Mouse (Mus musculus): Measurements from ENCODE around the gene Vmn1r46. TPM values are rescaled to one million over a fixed set of nuclear protein-coding genes. Genes with fewer than 3 reads are reported as not detected.
"Not testable (repeated sequence)": the region's sequence is repeated elsewhere in the genome, so short reads cannot be mapped to it uniquely, and the experiment has no call there.

The Vmn1r46 gene
- not detected in 2 replicates for polyA plus RNA-seq (2014; fragmentation: Nextera tagmentation; extraction: Ambion mirVana)

DNA sequence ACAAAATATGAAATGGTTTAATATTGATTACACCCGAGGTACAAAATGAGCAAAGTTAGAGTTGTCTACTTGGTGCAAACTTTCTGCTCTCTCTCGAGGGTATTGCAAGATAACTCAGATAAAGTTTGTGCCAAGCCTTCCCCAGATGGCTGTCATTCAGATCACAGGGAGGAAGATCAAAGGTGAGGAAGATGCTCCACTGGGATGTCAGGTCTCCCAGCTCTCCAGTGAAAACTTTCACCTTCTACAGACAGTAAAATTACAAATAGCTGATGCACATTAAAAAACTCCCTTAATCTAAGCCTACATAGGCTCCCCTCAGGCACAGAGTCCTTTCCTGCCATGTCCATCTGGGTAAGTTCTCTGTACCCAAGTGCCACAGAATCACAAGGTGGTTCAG, at the start of gene Vmn1r46:
Gene Vmn1r46, plus strand, starts transcription at position 301 of the 400 bp plus-strand sequence.
- Histone ChIP-seq H3K9me3 (replicated peaks; ENCODE audit: control insufficient read depth, low read length) (no peaks in the 10 kb centered on the region; the same call in 1 of the 2 replicates), H3K9ac (ENCODE audit: low read depth, low read length) (no peak within 1 kb of the TSS), H3K27me3 (ENCODE audit: control insufficient read depth, insufficient read depth, low read length) (no peaks in the 10 kb centered on the region), H3K4me3 (ENCODE audit: low read depth, low read length) (no peak within 1 kb of the TSS), H3K27ac (ENCODE audit: low read depth, low read length) (no peak within 1 kb of the TSS), H3K36me3 (ENCODE audit: control insufficient read depth, insufficient read depth, low read length) (no peaks in the 10 kb centered on the region), H3K4me1 (ENCODE audit: control insufficient read depth, insufficient read depth, low read length) (no peaks in the 10 kb centered on the region), H3K4me2 (no peak within 1 kb of the TSS)
- WGBS (ENCODE audit: insufficient replicate concordance): 47% methylated on average over 2 of the region's 2 CpGs
- no peak for ATAC-seq (replicated peaks; ENCODE audit: insufficient number of reproducible peaks, low FRiP score, low TSS enrichment)

DNA sequence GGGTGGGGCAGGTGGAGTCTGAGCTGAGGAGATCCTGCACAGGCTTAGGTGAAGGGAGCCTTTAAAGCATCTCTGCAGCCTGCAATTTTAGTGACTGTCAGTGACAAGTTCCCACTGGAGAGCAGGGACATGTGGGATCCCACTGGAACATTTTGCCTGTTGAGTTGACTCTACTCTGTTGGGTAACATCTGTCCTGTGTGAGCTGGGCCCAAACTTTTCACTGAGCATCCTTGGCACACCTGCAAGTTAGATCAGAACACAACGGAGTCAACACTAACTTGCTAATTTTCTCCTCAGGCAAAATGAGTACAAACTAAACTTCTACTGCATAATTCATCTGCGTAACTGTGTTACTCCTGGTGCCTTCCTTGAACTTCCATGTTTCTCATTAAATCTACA, 28.6 kb upstream of the Vmn1r46 start, which contains the start of gene Vmn1r45:
Gene Vmn1r45, minus strand, starts transcription at position 101 of the 400 bp plus-strand sequence.
- H3K27ac ChIP-seq (ENCODE audit: low read depth, low read length); ATAC-seq (replicated peaks; ENCODE audit: insufficient number of reproducible peaks, low FRiP score, low TSS enrichment): not testable (repeated sequence)
- WGBS (ENCODE audit: insufficient replicate concordance): 80% methylated on average over 2 of the region's 2 CpGs

DNA sequence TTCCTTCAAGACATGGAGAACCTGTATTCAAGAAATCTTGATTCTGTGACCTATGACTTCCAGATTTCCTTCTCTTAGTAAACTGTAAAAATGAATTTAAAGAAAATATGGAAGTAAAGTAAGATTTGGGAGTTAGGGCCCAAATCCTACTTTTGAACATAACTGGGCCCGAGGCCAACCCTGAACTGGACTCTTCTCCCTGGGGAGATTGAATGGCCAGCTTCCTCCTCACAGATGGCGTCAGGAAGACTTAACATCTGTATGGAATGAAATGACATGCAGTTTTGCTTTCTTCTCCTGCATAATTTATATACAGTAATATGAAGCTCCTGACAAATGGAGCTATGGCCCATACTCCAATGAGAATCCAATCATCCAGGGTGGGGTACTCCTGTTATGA, 28.2 kb upstream of the Vmn1r46 start:
- Histone ChIP-seq H3K27me3 (ENCODE audit: control insufficient read depth, insufficient read depth, low read length) (no peaks in the 10 kb centered on the region), H3K4me3 (ENCODE audit: low read depth, low read length) (no peak overlapping the region), H3K9me3 (replicated peaks; ENCODE audit: control insufficient read depth, low read length) (no peaks in the 10 kb centered on the region), H3K9ac (ENCODE audit: low read depth, low read length) (no peak overlapping the region), H3K4me2 (no peak overlapping the region), H3K4me1 (ENCODE audit: control insufficient read depth, insufficient read depth, low read length) (no peaks in the 10 kb centered on the region), H3K36me3 (ENCODE audit: control insufficient read depth, insufficient read depth, low read length) (no peaks in the 10 kb centered on the region), H3K27ac (ENCODE audit: low read depth, low read length) (no peak overlapping the region)
- 71% methylated on average over 2 of the region's 2 CpGs for WGBS (ENCODE audit: insufficient replicate concordance)
- no peak for ATAC-seq (replicated peaks; ENCODE audit: insufficient number of reproducible peaks, low FRiP score, low TSS enrichment)

More for the DNA sequence above, 28.6 kb upstream of the Vmn1r46 start, which contains the start of gene Vmn1r45:
- H3K4me3 ChIP-seq (ENCODE audit: low read depth, low read length); H3K9ac ChIP-seq (ENCODE audit: low read depth, low read length); H3K4me2 ChIP-seq; H3K27me3 ChIP-seq (ENCODE audit: control insufficient read depth, insufficient read depth, low read length); H3K9me3 ChIP-seq (replicated peaks; ENCODE audit: control insufficient read depth, low read length); H3K4me1 ChIP-seq (ENCODE audit: control insufficient read depth, insufficient read depth, low read length); H3K36me3 ChIP-seq (ENCODE audit: control insufficient read depth, insufficient read depth, low read length): not testable (repeated sequence)

DNA sequence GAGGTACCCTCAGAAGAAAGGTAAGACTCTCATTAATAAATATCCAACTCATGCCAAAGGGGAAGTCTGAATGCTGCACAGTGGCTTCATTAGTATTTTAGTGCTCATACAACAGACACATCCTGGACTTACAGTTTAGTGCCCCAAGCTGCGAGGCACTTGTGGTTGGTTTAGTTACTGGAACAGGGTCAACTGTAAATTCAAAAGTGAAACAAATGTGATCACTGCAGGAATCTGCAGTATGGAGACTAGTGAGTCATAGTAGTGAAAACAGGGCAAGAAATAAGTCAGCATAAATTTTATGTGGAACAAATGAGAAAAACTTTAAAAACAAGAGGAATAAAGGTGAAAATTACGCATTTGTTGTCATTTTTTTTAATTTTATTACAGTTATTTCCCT, 15.6 kb upstream of the Vmn1r46 start:
- no peak overlapping the region for H3K9ac ChIP-seq (ENCODE audit: low read depth, low read length)
- H3K27ac ChIP-seq (ENCODE audit: low read depth, low read length): no peak overlapping the region
- WGBS (ENCODE audit: insufficient replicate concordance): 69% methylated on average over 2 of the region's 2 CpGs
- H3K4me2 ChIP-seq: no peak overlapping the region
- H3K4me3 ChIP-seq (ENCODE audit: low read depth, low read length): no peak overlapping the region
- ATAC-seq (replicated peaks; ENCODE audit: insufficient number of reproducible peaks, low FRiP score, low TSS enrichment): no peak
- H3K9me3 ChIP-seq (replicated peaks; ENCODE audit: control insufficient read depth, low read length): peaks cover 1% of the 10 kb centered on the region; the same call in 1 of the 2 replicates
- no peaks in the 10 kb centered on the region for H3K27me3 ChIP-seq (ENCODE audit: control insufficient read depth, insufficient read depth, low read length)
- H3K36me3 ChIP-seq (ENCODE audit: control insufficient read depth, insufficient read depth, low read length): no peaks in the 10 kb centered on the region
- H3K4me1 ChIP-seq (ENCODE audit: control insufficient read depth, insufficient read depth, low read length): no peaks in the 10 kb centered on the region

DNA sequence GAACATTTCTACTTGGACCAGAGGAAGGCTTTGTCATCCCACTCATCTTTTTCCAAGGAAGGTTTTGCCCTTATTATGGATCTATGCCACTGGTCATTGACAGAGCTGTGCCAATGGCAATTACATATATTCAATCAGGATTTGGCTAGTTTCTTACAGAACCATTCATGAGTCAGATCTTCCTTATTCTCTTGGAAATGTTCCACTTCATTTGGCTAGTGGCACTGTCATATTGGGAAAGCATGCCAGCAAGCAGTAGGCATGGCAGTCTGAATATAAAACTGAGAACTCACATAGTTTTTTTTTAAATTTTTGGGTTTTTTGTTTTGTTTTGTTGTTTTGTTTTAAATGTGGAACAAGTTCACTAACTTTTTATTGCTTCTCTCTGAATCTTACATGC, 2.8 kb upstream of the Vmn1r46 start:
- ATAC-seq (replicated peaks; ENCODE audit: insufficient number of reproducible peaks, low FRiP score, low TSS enrichment): no peak
- no peaks in the 10 kb centered on the region for H3K27me3 ChIP-seq (ENCODE audit: control insufficient read depth, insufficient read depth, low read length)
- H3K4me2 ChIP-seq: no peak overlapping the region
- no peaks in the 10 kb centered on the region for H3K4me1 ChIP-seq (ENCODE audit: control insufficient read depth, insufficient read depth, low read length)
- H3K27ac ChIP-seq (ENCODE audit: low read depth, low read length): no peak overlapping the region
- H3K9me3 ChIP-seq (replicated peaks; ENCODE audit: control insufficient read depth, low read length): no peaks in the 10 kb centered on the region; the same call in 1 of the 2 replicates
- H3K4me3 ChIP-seq (ENCODE audit: low read depth, low read length): no peak overlapping the region
- no peaks in the 10 kb centered on the region for H3K36me3 ChIP-seq (ENCODE audit: control insufficient read depth, insufficient read depth, low read length)
- H3K9ac ChIP-seq (ENCODE audit: low read depth, low read length): no peak overlapping the region

DNA sequence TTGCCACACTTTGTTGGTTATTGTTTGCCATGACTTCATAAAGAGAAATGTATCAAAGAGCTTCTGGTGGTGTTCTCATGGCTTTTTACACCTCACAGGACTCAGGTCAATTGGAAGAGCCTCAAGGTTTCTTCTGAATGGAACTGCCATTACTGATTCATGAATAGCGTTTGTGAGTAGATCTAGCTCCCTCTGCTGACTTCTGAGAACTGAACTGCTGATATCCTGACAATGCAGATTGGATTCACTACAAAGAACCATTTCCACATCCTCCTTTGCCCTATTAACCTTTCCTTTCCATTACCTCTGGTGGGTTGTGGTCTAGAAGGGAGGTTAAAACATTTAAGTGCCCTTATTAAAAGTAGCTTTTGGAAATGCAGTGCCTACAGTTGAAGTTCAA, 16.9 kb downstream of the Vmn1r46 start:
- H3K9me3 ChIP-seq (replicated peaks; ENCODE audit: control insufficient read depth, low read length): no peaks in the 10 kb centered on the region
- no peaks in the 10 kb centered on the region for H3K27me3 ChIP-seq (ENCODE audit: control insufficient read depth, insufficient read depth, low read length)
- no peak overlapping the region for H3K4me2 ChIP-seq
- no peak overlapping the region for H3K27ac ChIP-seq (ENCODE audit: low read depth, low read length)
- no peaks in the 10 kb centered on the region for H3K36me3 ChIP-seq (ENCODE audit: control insufficient read depth, insufficient read depth, low read length)
- no peak for ATAC-seq (replicated peaks; ENCODE audit: insufficient number of reproducible peaks, low FRiP score, low TSS enrichment)
- H3K4me1 ChIP-seq (ENCODE audit: control insufficient read depth, insufficient read depth, low read length): no peaks in the 10 kb centered on the region
- 14% methylated on average over 1 of the region's 1 CpGs for WGBS (ENCODE audit: insufficient replicate concordance)
- no peak overlapping the region for H3K4me3 ChIP-seq (ENCODE audit: low read depth, low read length)
- H3K9ac ChIP-seq (ENCODE audit: low read depth, low read length): no peak overlapping the region

DNA sequence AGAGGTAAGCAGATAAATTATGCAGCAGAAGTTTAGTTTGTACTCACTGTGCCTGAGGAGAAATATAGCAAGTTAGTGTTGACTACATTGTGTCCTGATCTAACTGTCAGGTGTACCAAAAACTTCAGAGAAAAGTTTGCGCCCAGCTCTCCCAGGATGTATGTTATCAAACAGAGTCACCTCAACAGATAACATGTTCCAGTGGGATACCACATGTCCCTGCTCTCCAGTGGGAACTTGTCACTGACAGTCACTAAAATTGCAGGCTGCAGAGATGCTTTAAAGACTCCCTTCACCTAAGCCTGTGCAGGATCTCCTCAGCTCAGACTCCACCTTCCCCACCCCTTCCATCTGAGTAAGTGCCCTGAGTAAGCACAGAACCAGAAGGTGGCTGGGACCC, 46.7 kb downstream of the Vmn1r46 start, which contains the start of gene Vmn1r47:
Gene Vmn1r47, plus strand, starts transcription at position 301 of the 400 bp plus-strand sequence.
- not testable (repeated sequence) for H3K9me3 ChIP-seq (replicated peaks; ENCODE audit: control insufficient read depth, low read length); ATAC-seq (replicated peaks; ENCODE audit: insufficient number of reproducible peaks, low FRiP score, low TSS enrichment); H3K36me3 ChIP-seq (ENCODE audit: control insufficient read depth, insufficient read depth, low read length); H3K4me1 ChIP-seq (ENCODE audit: control insufficient read depth, insufficient read depth, low read length); H3K9ac ChIP-seq (ENCODE audit: low read depth, low read length); H3K27me3 ChIP-seq (ENCODE audit: control insufficient read depth, insufficient read depth, low read length); H3K4me2 ChIP-seq; H3K27ac ChIP-seq (ENCODE audit: low read depth, low read length); H3K4me3 ChIP-seq (ENCODE audit: low read depth, low read length)
- WGBS (ENCODE audit: insufficient replicate concordance): 79% methylated on average over 1 of the region's 1 CpGs

Other genes with a start within 250 kb of the Vmn1r46 start
- not detected in 2 replicates for gene Vmn1r41, start 228.5 kb upstream of the Vmn1r46 start, polyA plus RNA-seq (2014; fragmentation: Nextera tagmentation; extraction: Ambion mirVana)
- gene Vmn1r42, start 92.9 kb upstream of the Vmn1r46 start, polyA plus RNA-seq (2014; fragmentation: Nextera tagmentation; extraction: Ambion mirVana): not detected in 2 replicates
- not detected in 2 replicates for gene Vmn1r43, start 92.9 kb upstream of the Vmn1r46 start, polyA plus RNA-seq (2014; fragmentation: Nextera tagmentation; extraction: Ambion mirVana)
- not detected in 2 replicates for gene Vmn1r44, start 85.7 kb upstream of the Vmn1r46 start, polyA plus RNA-seq (2014; fragmentation: Nextera tagmentation; extraction: Ambion mirVana)
- gene Vmn1r45, start 28.7 kb upstream of the Vmn1r46 start, polyA plus RNA-seq (2014; fragmentation: Nextera tagmentation; extraction: Ambion mirVana): not detected in 2 replicates
- gene Vmn1r47, start 46.8 kb downstream of the Vmn1r46 start, polyA plus RNA-seq (2014; fragmentation: Nextera tagmentation; extraction: Ambion mirVana): not detected in 2 replicates
- gene Vmn1r48, start 67.5 kb downstream of the Vmn1r46 start, polyA plus RNA-seq (2014; fragmentation: Nextera tagmentation; extraction: Ambion mirVana): not detected in 2 replicates
- gene Vmn1r49, start 109.2 kb downstream of the Vmn1r46 start, polyA plus RNA-seq (2014; fragmentation: Nextera tagmentation; extraction: Ambion mirVana): not detected in 2 replicates
- gene Vmn1r50, start 132.1 kb downstream of the Vmn1r46 start, polyA plus RNA-seq (2014; fragmentation: Nextera tagmentation; extraction: Ambion mirVana): not detected in 2 replicates
- gene Vmn1r51, start 153.3 kb downstream of the Vmn1r46 start, polyA plus RNA-seq (2014; fragmentation: Nextera tagmentation; extraction: Ambion mirVana): not detected in 2 replicates
- not detected in 2 replicates for gene Vmn1r52, start 205.5 kb downstream of the Vmn1r46 start, polyA plus RNA-seq (2014; fragmentation: Nextera tagmentation; extraction: Ambion mirVana)
- not detected in 2 replicates for gene V1ra8, start 233.5 kb downstream of the Vmn1r46 start, polyA plus RNA-seq (2014; fragmentation: Nextera tagmentation; extraction: Ambion mirVana)

Measured in heart, embryonic 11.5 days (tissue).